Mouse (Mus musculus): Measurements from ENCODE around the gene Mcts2. TPM values are rescaled to one million over a fixed set of nuclear protein-coding genes. Genes with fewer than 3 reads are reported as not detected.
A peak's percentile ranks its signal among the peaks of the same experiment; 100 is the strongest.

Mcts2 gene
- polyA plus RNA-seq, 1 experiment: 19.2 TPM

DNA sequence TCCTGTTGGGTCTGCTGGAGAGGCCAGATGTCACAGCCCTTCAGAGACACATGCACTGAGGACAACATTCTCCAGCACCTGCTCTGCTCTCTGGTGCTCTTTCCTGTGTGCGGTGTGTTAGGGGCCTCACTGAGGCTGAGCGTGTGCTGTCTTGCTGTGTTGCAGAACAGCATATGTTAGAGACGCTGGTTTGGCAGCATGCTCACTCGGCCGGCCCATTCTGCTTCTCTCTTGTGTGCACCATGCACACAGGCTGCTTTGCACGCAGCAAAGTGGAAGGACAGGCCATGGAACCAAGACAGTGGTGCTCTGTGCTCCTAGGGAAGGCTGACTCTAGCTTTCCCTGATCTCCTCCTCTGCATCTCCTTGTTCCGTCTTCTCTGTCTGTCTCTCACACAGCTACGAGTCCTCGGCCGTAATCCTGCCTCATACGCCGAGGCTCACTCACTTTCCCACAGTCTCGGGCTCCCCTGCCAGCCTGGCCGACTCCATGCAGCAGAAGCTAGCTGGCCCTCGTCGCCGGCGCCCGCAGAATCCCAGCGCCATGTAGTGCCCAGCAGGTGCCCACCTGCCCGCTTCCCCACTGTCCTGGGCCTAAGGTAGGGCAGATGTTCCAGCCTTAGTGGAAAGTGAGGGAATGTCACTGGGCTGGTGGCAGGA is 16.9 kb downstream of the Mcts2 start:
- TF ChIP-seq CTCF (IDR thresholded peaks at IDR 0.05; ENCODE audit: borderline replicate concordance, insufficient read depth, low read depth, low read length) (no peak), POLR2A (IDR thresholded peaks at IDR 0.05; ENCODE audit: borderline replicate concordance, insufficient read depth, low read length) (no peak)
- peaks cover 68% of the 10 kb centered on the region for H3K4me1 ChIP-seq (ENCODE audit: control insufficient read depth, insufficient read depth, low read length)
- WGBS: 14% methylated on average over 21 of the region's 21 CpGs
- peak; percentile 65 to 68 for DNase-seq
- no peak overlapping the region for H3K4me3 ChIP-seq (replicated peaks; ENCODE audit: insufficient read depth, low read depth, low read length)
- peak overlapping the region; percentile 65 for H3K27ac ChIP-seq (ENCODE audit: insufficient read depth, low read length)
- H3K27me3 ChIP-seq (ENCODE audit: control insufficient read depth, insufficient read depth, low read length): no peaks in the 10 kb centered on the region

DNA sequence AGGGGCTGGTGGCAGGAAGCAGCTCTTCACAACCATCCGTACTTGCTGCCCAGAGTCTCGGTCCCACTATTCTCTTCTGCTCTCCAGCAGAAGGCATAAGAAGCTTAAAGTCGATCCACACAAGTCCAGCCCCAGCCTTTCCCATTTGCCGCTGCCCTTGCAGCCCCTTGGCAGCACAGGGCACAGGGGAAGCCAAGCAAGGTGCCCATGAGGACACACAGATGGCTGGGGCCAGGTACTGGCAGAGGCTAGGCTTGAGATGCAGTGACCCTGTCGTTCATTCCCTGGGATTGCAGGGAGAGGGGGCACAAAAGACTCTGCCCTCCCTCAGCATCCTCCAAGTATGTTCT is 17.4 kb downstream of the Mcts2 start:
- WGBS: 7% methylated on average over 5 of the region's 5 CpGs
- TF ChIP-seq POLR2A (IDR thresholded peaks at IDR 0.05; ENCODE audit: borderline replicate concordance, insufficient read depth, low read length) (peak; percentile 24; the same call in 1 of the 2 replicates), CTCF (IDR thresholded peaks at IDR 0.05; ENCODE audit: borderline replicate concordance, insufficient read depth, low read depth, low read length) (no peak)
- H3K4me1 ChIP-seq (ENCODE audit: control insufficient read depth, insufficient read depth, low read length): peaks cover 65% of the 10 kb centered on the region
- no peaks in the 10 kb centered on the region for H3K27me3 ChIP-seq (ENCODE audit: control insufficient read depth, insufficient read depth, low read length)
- peak overlapping the region; percentile 65 for H3K27ac ChIP-seq (ENCODE audit: insufficient read depth, low read length)
- peak in 1 of 2 experiments; percentile 78 for DNase-seq
- peak overlapping the region; percentile 6 for H3K4me3 ChIP-seq (replicated peaks; ENCODE audit: insufficient read depth, low read depth, low read length)

DNA sequence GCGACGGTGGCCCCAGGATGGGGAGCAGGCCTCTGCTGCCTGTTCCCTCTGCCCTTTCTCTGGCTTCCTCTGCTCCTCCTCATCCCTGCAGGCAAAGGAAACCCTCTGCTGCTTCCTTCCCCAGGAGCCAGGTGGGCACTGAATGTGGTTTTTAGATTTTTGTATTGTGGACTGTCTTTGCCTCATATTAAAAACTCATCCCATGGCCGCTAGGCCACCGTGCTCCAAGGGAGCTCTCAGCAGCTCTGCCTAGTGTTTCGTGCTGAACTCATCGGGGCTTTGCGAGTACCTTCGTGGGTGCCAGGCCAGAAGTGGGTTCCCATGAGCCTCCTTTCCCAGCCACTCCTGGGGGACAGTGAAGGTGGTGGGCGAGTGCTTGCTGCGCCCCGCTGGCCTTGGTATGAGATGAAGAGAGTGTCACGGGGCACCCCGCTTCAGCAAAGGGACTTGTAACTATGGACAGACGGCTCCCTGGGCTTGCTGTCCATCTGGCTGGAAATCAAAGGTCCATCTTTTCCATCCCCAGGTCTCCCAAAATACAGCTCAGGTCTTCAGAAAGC is 18.1 kb downstream of the Mcts2 start:
- peak; percentile 49 to 62 for DNase-seq
- no peak for TF ChIP-seq CTCF (IDR thresholded peaks at IDR 0.05; ENCODE audit: borderline replicate concordance, insufficient read depth, low read depth, low read length)
- no peak for TF ChIP-seq POLR2A (IDR thresholded peaks at IDR 0.05; ENCODE audit: borderline replicate concordance, insufficient read depth, low read length)
- Histone ChIP-seq H3K27me3 (ENCODE audit: control insufficient read depth, insufficient read depth, low read length) (no peaks in the 10 kb centered on the region), H3K4me3 (replicated peaks; ENCODE audit: insufficient read depth, low read depth, low read length) (peak overlapping the region; percentile 15), H3K27ac (ENCODE audit: insufficient read depth, low read length) (peak overlapping the region; percentile 65), H3K4me1 (ENCODE audit: control insufficient read depth, insufficient read depth, low read length) (peaks cover 58% of the 10 kb centered on the region)
- WGBS: 31% methylated on average over 14 of the region's 14 CpGs

DNA sequence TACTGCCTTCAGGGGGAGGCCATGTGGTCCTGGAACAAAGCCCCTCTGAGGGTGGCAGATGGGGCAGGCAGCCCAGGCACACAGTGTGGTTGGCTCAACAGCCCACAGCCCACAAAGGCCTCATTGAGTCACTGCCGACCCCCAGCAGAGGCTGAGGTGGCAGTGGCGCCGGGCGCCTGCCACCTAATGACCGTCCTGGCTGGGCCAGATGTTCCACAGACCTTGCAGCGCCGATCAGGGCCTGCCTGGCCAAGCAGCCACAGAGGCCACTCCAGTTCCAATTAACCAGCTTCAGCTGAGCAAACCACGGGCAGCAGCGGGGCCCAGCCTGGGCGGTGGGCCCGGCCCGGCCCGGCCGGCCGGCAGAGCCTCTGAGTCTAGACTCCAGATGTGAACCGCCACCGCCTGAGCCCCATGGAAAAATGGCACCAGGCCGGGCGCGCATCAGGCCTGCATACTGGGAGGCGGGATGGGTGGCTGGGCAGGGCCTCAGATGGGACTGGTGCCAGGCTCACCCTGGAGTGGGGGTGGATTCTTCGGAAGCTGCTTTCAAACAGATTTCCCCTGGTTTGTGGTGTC is 19.2 kb downstream of the Mcts2 start:
- H3K27ac ChIP-seq (ENCODE audit: insufficient read depth, low read length): peak overlapping the region; percentile 65
- no peak overlapping the region for H3K4me3 ChIP-seq (replicated peaks; ENCODE audit: insufficient read depth, low read depth, low read length)
- DNase-seq: peak; percentile 51 to 53
- 33% methylated on average over 22 of the region's 22 CpGs for WGBS
- no peaks in the 10 kb centered on the region for H3K27me3 ChIP-seq (ENCODE audit: control insufficient read depth, insufficient read depth, low read length)
- TF ChIP-seq POLR2A (IDR thresholded peaks at IDR 0.05; ENCODE audit: borderline replicate concordance, insufficient read depth, low read length) (no peak), CTCF (IDR thresholded peaks at IDR 0.05; ENCODE audit: borderline replicate concordance, insufficient read depth, low read depth, low read length) (no peak)
- peaks cover 47% of the 10 kb centered on the region for H3K4me1 ChIP-seq (ENCODE audit: control insufficient read depth, insufficient read depth, low read length)

DNA sequence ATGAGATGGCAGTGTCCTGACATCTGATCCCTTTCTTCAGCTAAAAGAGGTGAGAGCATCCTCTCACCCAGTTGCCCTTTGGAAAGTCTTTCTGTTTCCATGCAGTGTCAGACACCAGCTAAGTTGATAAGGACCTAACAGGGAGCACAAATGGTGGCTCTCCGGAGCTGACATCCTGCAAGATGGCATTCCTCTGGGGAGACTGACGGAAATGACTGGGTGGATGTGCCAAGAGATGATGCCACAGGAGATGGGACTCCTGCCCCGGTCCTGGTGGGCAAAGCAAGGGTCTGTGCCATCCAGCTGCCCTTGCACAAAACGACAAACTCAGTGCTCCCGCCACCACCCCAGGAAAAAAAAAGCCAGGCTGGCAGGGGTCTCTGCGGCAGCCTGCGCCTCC is 20.4 kb downstream of the Mcts2 start:
- TF ChIP-seq CTCF (IDR thresholded peaks at IDR 0.05; ENCODE audit: borderline replicate concordance, insufficient read depth, low read depth, low read length) (no peak), POLR2A (IDR thresholded peaks at IDR 0.05; ENCODE audit: borderline replicate concordance, insufficient read depth, low read length) (no peak)
- 15% methylated on average over 7 of the region's 7 CpGs for WGBS
- Histone ChIP-seq H3K27me3 (ENCODE audit: control insufficient read depth, insufficient read depth, low read length) (no peaks in the 10 kb centered on the region), H3K4me3 (replicated peaks; ENCODE audit: insufficient read depth, low read depth, low read length) (peak overlapping the region; percentile 29), H3K27ac (ENCODE audit: insufficient read depth, low read length) (peak overlapping the region; percentile 90), H3K4me1 (ENCODE audit: control insufficient read depth, insufficient read depth, low read length) (peaks cover 46% of the 10 kb centered on the region)
- DNase-seq: peak in 1 of 2 experiments; percentile 42

DNA sequence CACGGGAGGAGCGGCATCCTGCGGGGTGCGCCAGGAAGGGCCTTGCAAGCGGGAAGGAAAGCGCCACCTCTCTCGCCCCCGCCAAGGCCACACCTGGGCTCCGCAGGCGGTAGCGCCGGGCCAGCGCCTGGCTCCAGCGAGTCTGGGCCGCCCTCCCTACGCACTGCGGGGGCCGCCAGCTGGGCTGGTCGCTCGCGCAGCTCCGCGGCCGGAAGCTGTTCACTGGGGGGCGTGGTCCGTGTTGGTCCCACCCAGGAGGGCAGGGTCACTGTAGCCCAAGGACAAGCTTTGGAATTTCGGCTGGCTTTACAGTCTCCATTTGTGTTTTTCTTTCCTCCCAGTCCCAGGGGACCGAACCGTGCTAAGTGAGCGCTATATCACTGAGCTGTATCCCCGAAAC is 20.8 kb downstream of the Mcts2 start:
- Histone ChIP-seq H3K27ac (ENCODE audit: insufficient read depth, low read length) (peak overlapping the region; percentile 90), H3K4me3 (replicated peaks; ENCODE audit: insufficient read depth, low read depth, low read length) (peak overlapping the region; percentile 29), H3K27me3 (ENCODE audit: control insufficient read depth, insufficient read depth, low read length) (no peaks in the 10 kb centered on the region), H3K4me1 (ENCODE audit: control insufficient read depth, insufficient read depth, low read length) (peaks cover 46% of the 10 kb centered on the region)
- WGBS: 11% methylated on average over 31 of the region's 31 CpGs
- TF ChIP-seq POLR2A (IDR thresholded peaks at IDR 0.05; ENCODE audit: borderline replicate concordance, insufficient read depth, low read length): peak; percentile 34; the same call in 1 of the 2 replicates
- no peak for TF ChIP-seq CTCF (IDR thresholded peaks at IDR 0.05; ENCODE audit: borderline replicate concordance, insufficient read depth, low read depth, low read length)
- peak; percentile 75 to 76 for DNase-seq

DNA sequence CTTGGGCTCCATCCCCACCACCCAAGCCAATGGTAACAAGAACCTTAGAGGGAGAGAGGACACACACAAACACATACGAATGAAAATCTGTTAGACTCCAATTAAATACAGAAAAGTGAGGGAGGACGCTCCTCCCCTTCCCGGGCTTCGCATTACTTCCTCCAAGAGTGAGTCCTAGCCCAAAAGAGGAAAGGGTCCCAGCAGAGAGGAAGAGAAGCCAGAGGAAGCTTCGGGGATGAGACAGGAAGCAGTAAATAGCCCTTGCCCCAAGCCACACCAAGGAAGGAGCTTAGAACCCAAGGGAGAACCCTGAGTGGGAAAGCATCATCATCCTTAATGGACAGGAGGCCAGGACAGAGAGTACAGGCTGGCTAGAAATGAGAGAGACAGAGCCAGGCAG is 22.2 kb downstream of the Mcts2 start:
- H3K27me3 ChIP-seq (ENCODE audit: control insufficient read depth, insufficient read depth, low read length): no peaks in the 10 kb centered on the region
- TF ChIP-seq CTCF (IDR thresholded peaks at IDR 0.05; ENCODE audit: borderline replicate concordance, insufficient read depth, low read depth, low read length): no peak
- WGBS: 91% methylated on average over 5 of the region's 5 CpGs
- H3K27ac ChIP-seq (ENCODE audit: insufficient read depth, low read length): no peak overlapping the region
- H3K4me3 ChIP-seq (replicated peaks; ENCODE audit: insufficient read depth, low read depth, low read length): no peak overlapping the region
- peaks cover 36% of the 10 kb centered on the region for H3K4me1 ChIP-seq (ENCODE audit: control insufficient read depth, insufficient read depth, low read length)
- no peak for DNase-seq
